10 mouse cellular contexts compared by ENCODE assay signal in the genomic region with DNA sequence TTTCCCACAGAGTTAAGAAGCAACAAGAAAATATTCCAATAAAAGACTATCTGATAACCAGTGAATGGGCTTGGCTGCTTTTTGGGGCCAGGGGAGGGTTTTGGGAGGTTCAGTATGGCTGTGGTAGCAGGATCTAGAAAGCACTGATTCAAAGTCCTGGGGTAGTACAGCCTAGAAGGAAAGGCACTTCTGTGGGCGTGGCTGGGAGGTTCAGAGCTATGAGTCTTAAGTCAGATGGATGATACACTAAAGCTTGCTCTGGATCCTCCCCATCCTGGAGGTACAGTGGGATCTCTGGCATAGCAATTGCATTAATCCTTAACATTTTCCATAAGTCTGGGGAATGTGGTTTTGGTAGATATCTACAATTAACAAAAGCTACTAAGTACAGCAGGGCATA. TPM values are rescaled to one million over a fixed set of nuclear protein-coding genes. Genes with fewer than 3 reads are reported as not detected.
DNase-seq lines count a peak whose midpoint lies in the region; ATAC-seq and TF ChIP-seq lines count a peak whose summit lies in the region.
"Had no signal": no experiment of that assay in that cellular context is flagged by ENCODE, and none has a peak within 500 bp of the region (broad histone marks: within the 10 kb centered on the region; RNA-seq: fewer than 3 reads in every experiment).

No protein-coding gene starts in this region.

- peaks cover 61% of the 10 kb centered on the region for H3K4me1 ChIP-seq in forebrain, embryonic 12.5 days
- peaks cover 12% of the 10 kb centered on the region for H3K4me1 ChIP-seq in forebrain, postnatal 0 days (ENCODE audit: insufficient read depth)
- H3K4me1 ChIP-seq in midbrain, embryonic 10.5 days = peaks cover 68% of the 10 kb centered on the region
- peaks cover 27% of the 10 kb centered on the region for H3K4me1 ChIP-seq in midbrain, embryonic 14.5 days (ENCODE audit: control insufficient read depth, insufficient read depth, low read length)
- peaks cover 40% of the 10 kb centered on the region for H3K4me1 ChIP-seq in intestine, embryonic 16.5 days (ENCODE audit: control insufficient read depth, insufficient read depth, low read length)
- H3K4me1 ChIP-seq in stomach, postnatal 0 days (replicated peaks; ENCODE audit: control insufficient read depth, insufficient read depth) = peaks cover 3% of the 10 kb centered on the region; the same call in 1 of the 2 replicates

- TF ChIP-seq EP300 in stomach, postnatal 0 days (optimal IDR thresholded peaks at IDR 0.05) = no peak

- H3K4me3 ChIP-seq in forebrain, embryonic 12.5 days (replicated peaks) = peak overlapping the region; percentile 64; the same call in 1 of the 2 replicates
- no peak overlapping the region for H3K4me3 ChIP-seq in forebrain, postnatal 0 days (ENCODE audit: low read depth, low read length)
- H3K4me3 ChIP-seq in midbrain, embryonic 10.5 days = peak overlapping the region; percentile 82
- H3K4me3 ChIP-seq in midbrain, embryonic 14.5 days (replicated peaks; ENCODE audit: low read depth, low read length) = no peak overlapping the region
- H3K4me3 ChIP-seq in intestine, embryonic 16.5 days (ENCODE audit: low read length) = peak overlapping the region; percentile 96
- no peak overlapping the region for H3K4me3 ChIP-seq in stomach, postnatal 0 days (ENCODE audit: low read depth, low read length)

- ATAC-seq in forebrain, embryonic 12.5 days (ENCODE audit: low FRiP score) = no peak
- no peak for ATAC-seq in forebrain, postnatal 0 days
- ATAC-seq in midbrain, embryonic 14.5 days (ENCODE audit: low FRiP score, low TSS enrichment) = no peak
- no peak for ATAC-seq in intestine, embryonic 16.5 days
- no peak for ATAC-seq in stomach, postnatal 0 days (ENCODE audit: low FRiP score, low TSS enrichment)
- ATAC-seq: forebrain, embryonic 16.5 days had no signal

- no peaks in the 10 kb centered on the region for H3K27me3 ChIP-seq in forebrain, embryonic 12.5 days
- H3K27me3 ChIP-seq in forebrain, postnatal 0 days (ENCODE audit: insufficient read depth, low read length) = no peaks in the 10 kb centered on the region
- no peaks in the 10 kb centered on the region for H3K27me3 ChIP-seq in midbrain, embryonic 10.5 days (ENCODE audit: low read depth, poor library complexity, severe bottlenecking)
- no peaks in the 10 kb centered on the region for H3K27me3 ChIP-seq in midbrain, embryonic 14.5 days (ENCODE audit: control insufficient read depth, insufficient read depth, low read length)
- H3K27me3 ChIP-seq in intestine, embryonic 16.5 days (replicated peaks; ENCODE audit: control insufficient read depth, insufficient read depth, low read length) = no peaks in the 10 kb centered on the region
- no peaks in the 10 kb centered on the region for H3K27me3 ChIP-seq in stomach, postnatal 0 days (ENCODE audit: control insufficient read depth, insufficient read depth, low read length)

- H3K27ac ChIP-seq in forebrain, embryonic 12.5 days = no peak overlapping the region
- no peak overlapping the region for H3K27ac ChIP-seq in forebrain, postnatal 0 days (ENCODE audit: low read depth, low read length)
- no peak overlapping the region for H3K27ac ChIP-seq in midbrain, embryonic 10.5 days (replicated peaks)
- no peak overlapping the region for H3K27ac ChIP-seq in midbrain, embryonic 14.5 days (replicated peaks; ENCODE audit: low read depth, low read length)
- peak overlapping the region; percentile 54 for H3K27ac ChIP-seq in intestine, embryonic 16.5 days (ENCODE audit: low read length)
- no peak overlapping the region for H3K27ac ChIP-seq in stomach, postnatal 0 days (replicated peaks)

- H3K9me3 ChIP-seq in forebrain, embryonic 12.5 days = no peaks in the 10 kb centered on the region
- H3K9me3 ChIP-seq in forebrain, postnatal 0 days (ENCODE audit: low read length) = no peaks in the 10 kb centered on the region
- H3K9me3 ChIP-seq in midbrain, embryonic 10.5 days (replicated peaks) = no peaks in the 10 kb centered on the region
- no peaks in the 10 kb centered on the region for H3K9me3 ChIP-seq in midbrain, embryonic 14.5 days (ENCODE audit: control insufficient read depth, low read length)
- H3K9me3 ChIP-seq in intestine, embryonic 16.5 days (ENCODE audit: control insufficient read depth, low read length) = no peaks in the 10 kb centered on the region
- no peaks in the 10 kb centered on the region for H3K9me3 ChIP-seq in stomach, postnatal 0 days (ENCODE audit: control insufficient read depth, low read length)

- no peak overlapping the region for H3K9ac ChIP-seq in forebrain, embryonic 12.5 days
- no peak overlapping the region for H3K9ac ChIP-seq in forebrain, postnatal 0 days
- no peak overlapping the region for H3K9ac ChIP-seq in midbrain, embryonic 14.5 days (replicated peaks; ENCODE audit: low read length)
- peak overlapping the region; percentile 95; the same call in 1 of the 2 replicates for H3K9ac ChIP-seq in intestine, embryonic 16.5 days (ENCODE audit: low read depth, low read length)
- no peak overlapping the region for H3K9ac ChIP-seq in stomach, postnatal 0 days (ENCODE audit: low read length)

- no peak for DNase-seq in forebrain, postnatal 0 days
- no peak for DNase-seq in midbrain, embryonic 10.5 days (ENCODE audit: low spot score)
- DNase-seq in midbrain, embryonic 14.5 days = no peak
- no peak for DNase-seq in stomach, postnatal 0 days (ENCODE audit: low spot score)
- DNase-seq in gastrocnemius, postnatal 14 days = no peak
- DNase-seq in embryo, embryonic 11 days = no peak
- DNase-seq: thymus, postnatal 36 days had no signal

- peak overlapping the region; percentile 92 for H3K4me2 ChIP-seq in forebrain, embryonic 12.5 days
- no peak overlapping the region for H3K4me2 ChIP-seq in forebrain, postnatal 0 days (ENCODE audit: low read depth)
- H3K4me2 ChIP-seq in midbrain, embryonic 14.5 days (ENCODE audit: low read length) = no peak overlapping the region
- H3K4me2 ChIP-seq in intestine, embryonic 16.5 days (ENCODE audit: low read depth, low read length) = peak overlapping the region; percentile 90
- 0 out of 2 replicates have a peak overlapping the region, but pooled peaks have one; percentile 6 for H3K4me2 ChIP-seq in stomach, postnatal 0 days (replicated peaks; ENCODE audit: low read depth)

- 60% methylated on average over 1 of the region's 1 CpGs for WGBS in forebrain, embryonic 12.5 days
- 68% methylated on average over 1 of the region's 1 CpGs for WGBS in forebrain, postnatal 0 days
- 57% methylated on average over 1 of the region's 1 CpGs for WGBS in midbrain, embryonic 10.5 days
- 73% methylated on average over 1 of the region's 1 CpGs for WGBS in midbrain, embryonic 14.5 days
- 77% methylated on average over 1 of the region's 1 CpGs for WGBS in intestine, embryonic 16.5 days
- 59% methylated on average over 1 of the region's 1 CpGs for WGBS in stomach, postnatal 0 days

- H3K36me3 ChIP-seq in forebrain, embryonic 12.5 days (replicated peaks) = peaks cover 26% of the 10 kb centered on the region
- H3K36me3 ChIP-seq in forebrain, postnatal 0 days (ENCODE audit: insufficient read depth) = peaks cover 21% of the 10 kb centered on the region
- peaks cover 30% of the 10 kb centered on the region for H3K36me3 ChIP-seq in midbrain, embryonic 10.5 days
- H3K36me3 ChIP-seq in midbrain, embryonic 14.5 days (ENCODE audit: control insufficient read depth, insufficient read depth, low read length) = peaks cover 23% of the 10 kb centered on the region
- H3K36me3 ChIP-seq in intestine, embryonic 16.5 days (ENCODE audit: control insufficient read depth, insufficient read depth, low read length) = peaks cover 17% of the 10 kb centered on the region
- peaks cover 11% of the 10 kb centered on the region for H3K36me3 ChIP-seq in stomach, postnatal 0 days (ENCODE audit: control insufficient read depth, insufficient read depth, low read length)

- intact Hi-C loops in gastrocnemius, postnatal 14 days (cut with DNase I; ENCODE audit: low total_unique reads) = no loop called here

- no peak for TF ChIP-seq CTCF in forebrain, postnatal 0 days (IDR thresholded peaks at IDR 0.05; ENCODE audit: low read depth)
- TF ChIP-seq CTCF in stomach, postnatal 0 days (IDR thresholded peaks at IDR 0.05; ENCODE audit: low read depth) = no peak

RNA-seq across cellular contexts. Expression of a gene that starts 2.6 kb away (rescaled TPM):
- 16.6 and 18.2 TPM in 2 replicates for polyA plus RNA-seq in forebrain, embryonic 12.5 days (2016; fragmentation: Nextera tagmentation; extraction: Ambion mirVana)
- total RNA-seq in forebrain, postnatal 0 days (2014; rRNA removed) = 23.1 and 28.7 TPM in 2 replicates
- polyA plus RNA-seq in forebrain, postnatal 0 days (2015; fragmentation: Nextera tagmentation; extraction: Ambion mirVana) = 12.7 and 17.4 TPM in 2 replicates
- polyA plus RNA-seq in midbrain, embryonic 10.5 days (2016; fragmentation: Nextera tagmentation; extraction: Ambion mirVana) = 9.8 and 12.9 TPM in 2 replicates
- 19.8 and 20.2 TPM in 2 replicates for polyA plus RNA-seq in midbrain, embryonic 14.5 days (2014; fragmentation: Nextera tagmentation; extraction: Ambion mirVana)
- polyA plus RNA-seq in intestine, embryonic 16.5 days (2015; fragmentation: Nextera tagmentation; extraction: Ambion mirVana) = 6.8 and 7.8 TPM in 2 replicates
- polyA plus RNA-seq in stomach, postnatal 0 days (2015; fragmentation: Nextera tagmentation; extraction: Ambion mirVana) = 5.3 and 5.5 TPM in 2 replicates
- 10 to 100 TPM; 12.0 to 12.2 TPM for total RNA-seq in gastrocnemius, postnatal 14 days (2021)

RNA-seq across cellular contexts. Expression of a gene that starts 2.6 kb away (rescaled TPM):
- 115 and 128 TPM in 2 replicates for polyA plus RNA-seq in forebrain, embryonic 12.5 days (2016; fragmentation: Nextera tagmentation; extraction: Ambion mirVana)
- 266 and 507 TPM in 2 replicates for total RNA-seq in forebrain, postnatal 0 days (2014; rRNA removed)
- polyA plus RNA-seq in forebrain, postnatal 0 days (2015; fragmentation: Nextera tagmentation; extraction: Ambion mirVana) = 102 and 129 TPM in 2 replicates
- 144 and 172 TPM in 2 replicates for polyA plus RNA-seq in midbrain, embryonic 10.5 days (2016; fragmentation: Nextera tagmentation; extraction: Ambion mirVana)
- polyA plus RNA-seq in midbrain, embryonic 14.5 days (2014; fragmentation: Nextera tagmentation; extraction: Ambion mirVana) = 105 and 110 TPM in 2 replicates
- 141 and 162 TPM in 2 replicates for polyA plus RNA-seq in intestine, embryonic 16.5 days (2015; fragmentation: Nextera tagmentation; extraction: Ambion mirVana)
- polyA plus RNA-seq in stomach, postnatal 0 days (2015; fragmentation: Nextera tagmentation; extraction: Ambion mirVana) = 141 and 157 TPM in 2 replicates
- 100 to 1,000 TPM; 105 to 143 TPM for total RNA-seq in gastrocnemius, postnatal 14 days (2021)

RNA-seq across cellular contexts. Expression of a gene that starts 17.9 kb away (rescaled TPM):
- polyA plus RNA-seq in forebrain, embryonic 12.5 days (2016; fragmentation: Nextera tagmentation; extraction: Ambion mirVana) = 14.4 and 16.3 TPM in 2 replicates
- 18.9 and 26.9 TPM in 2 replicates for total RNA-seq in forebrain, postnatal 0 days (2014; rRNA removed)
- polyA plus RNA-seq in forebrain, postnatal 0 days (2015; fragmentation: Nextera tagmentation; extraction: Ambion mirVana) = 22.8 and 24.6 TPM in 2 replicates
- polyA plus RNA-seq in midbrain, embryonic 10.5 days (2016; fragmentation: Nextera tagmentation; extraction: Ambion mirVana) = 19.5 and 23.3 TPM in 2 replicates
- polyA plus RNA-seq in midbrain, embryonic 14.5 days (2014; fragmentation: Nextera tagmentation; extraction: Ambion mirVana) = 16.0 and 18.2 TPM in 2 replicates
- 21.5 and 26.6 TPM in 2 replicates for polyA plus RNA-seq in intestine, embryonic 16.5 days (2015; fragmentation: Nextera tagmentation; extraction: Ambion mirVana)
- 12.1 and 12.8 TPM in 2 replicates for polyA plus RNA-seq in stomach, postnatal 0 days (2015; fragmentation: Nextera tagmentation; extraction: Ambion mirVana)
- total RNA-seq in gastrocnemius, postnatal 14 days (2021) = 10 to 100 TPM in 1 of 2 experiments, 1 to 10 TPM in 1; 8.5 to 10.5 TPM

Comparison
In these comparisons a context has a peak if more than half of its experiments do, and no peak if none do; other contexts are left out.
1. H3K4me2 ChIP-seq: peak in forebrain, embryonic 12.5 days (single experiment), intestine, embryonic 16.5 days (single experiment) and stomach, postnatal 0 days (single experiment); none in forebrain, postnatal 0 days (single experiment) and midbrain, embryonic 14.5 days (single experiment).
2. H3K4me3 ChIP-seq: peak in forebrain, embryonic 12.5 days (single experiment), midbrain, embryonic 10.5 days (single experiment) and intestine, embryonic 16.5 days (single experiment); none in forebrain, postnatal 0 days (single experiment), midbrain, embryonic 14.5 days (single experiment) and stomach, postnatal 0 days (single experiment).